Mouse (Mus musculus) gastrocnemius, adult 8-10 months (tissue): ENCODE data around the gene Slc9a1. TPM values are rescaled to one million over a fixed set of nuclear protein-coding genes. Genes with fewer than 3 reads are reported as not detected.

Experiments used
- DNase-seq, 2 experiments: peaks; one replicate each; pipeline ENCODE4 v3.0.0; 2022; ENCODE audit warnings: low spot score in 2 of 2
- total RNA-seq, 4 experiments: library from RNA; stranded (reverse); gene quantifications; 2 replicates each; pipeline ENCODE4 v1.2.4; 2022

Slc9a1 gene
- total RNA-seq, 4 experiments from 2014 or later = 6.9 to 9.8 (median 8.4) TPM

GRCm38 (mm10) chr4:133402011-133402410 is 32.5 kb downstream of the Slc9a1 start:
- DNase-seq = no peak

DNA sequence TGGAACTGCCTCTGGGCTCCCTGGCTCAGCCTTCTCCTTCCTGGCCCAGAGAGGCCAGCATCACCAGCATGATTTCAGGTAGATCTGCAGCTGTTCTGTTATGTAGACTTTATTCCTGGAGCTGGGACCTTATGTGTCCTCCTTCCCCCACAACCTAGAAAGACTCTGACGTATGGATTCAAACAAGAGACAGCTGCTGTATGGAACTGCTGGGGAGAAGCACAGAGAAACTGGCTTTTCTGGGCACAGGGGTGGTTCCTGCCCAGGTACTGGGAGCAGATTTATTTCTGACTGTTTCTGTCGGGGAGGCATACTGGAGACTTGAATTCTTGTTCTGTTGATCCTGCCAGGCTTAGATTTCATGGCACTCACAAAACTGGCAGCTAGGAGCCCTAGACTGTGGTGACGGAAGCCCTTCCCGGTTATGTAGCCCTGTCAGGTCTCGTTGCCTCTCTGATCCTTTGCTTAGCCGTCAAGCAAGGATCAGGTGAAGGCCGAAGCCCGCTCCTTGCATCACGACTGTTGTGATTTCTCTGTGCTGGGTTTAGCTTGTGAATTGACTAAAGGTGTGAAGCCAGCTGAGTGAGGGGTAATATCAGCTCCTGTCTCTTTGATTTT is 34.2 kb downstream of the Slc9a1 start:
- no peak for DNase-seq

- DNase-seq = no peak
Observed at GRCm38 (mm10) chr4:133404256-133404655, 34.8 kb downstream of the Slc9a1 start.

DNA sequence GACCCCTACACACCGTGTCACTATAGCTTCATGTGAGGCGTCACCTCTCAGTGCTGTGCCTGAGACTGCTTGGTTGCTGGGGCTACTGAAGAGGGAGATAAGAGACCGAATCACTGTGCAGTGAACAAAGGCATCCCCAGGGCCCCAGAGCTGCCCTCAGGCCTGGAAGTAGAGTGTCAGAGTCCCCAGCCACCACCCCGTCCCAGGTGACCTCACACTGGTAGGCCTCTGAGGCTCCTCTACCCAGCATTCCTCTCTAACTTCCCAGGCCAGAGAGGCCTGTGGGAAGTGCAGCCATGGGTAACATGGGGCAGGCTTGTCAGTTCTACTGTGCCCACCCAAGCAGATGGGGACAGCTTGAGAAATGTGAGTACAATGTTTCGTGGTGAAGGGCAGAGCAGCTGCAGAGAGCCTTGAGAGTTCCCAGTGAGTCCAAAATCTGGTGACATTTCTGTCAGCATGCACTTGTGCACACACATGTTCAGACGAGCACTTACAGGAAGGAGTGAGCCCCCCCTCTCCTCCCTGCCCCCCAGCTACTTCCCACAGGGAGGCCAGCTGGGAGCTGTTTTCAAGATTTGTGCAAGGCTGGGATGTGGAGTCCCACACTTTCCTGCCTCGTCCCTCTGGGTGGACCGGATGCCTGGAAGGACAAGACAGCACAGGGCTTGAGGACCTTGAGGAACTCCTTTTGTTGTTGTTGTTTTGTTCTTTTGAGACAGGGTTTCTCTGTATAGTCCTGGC is 37.0 kb downstream of the Slc9a1 start:
- DNase-seq = no peak

DNA sequence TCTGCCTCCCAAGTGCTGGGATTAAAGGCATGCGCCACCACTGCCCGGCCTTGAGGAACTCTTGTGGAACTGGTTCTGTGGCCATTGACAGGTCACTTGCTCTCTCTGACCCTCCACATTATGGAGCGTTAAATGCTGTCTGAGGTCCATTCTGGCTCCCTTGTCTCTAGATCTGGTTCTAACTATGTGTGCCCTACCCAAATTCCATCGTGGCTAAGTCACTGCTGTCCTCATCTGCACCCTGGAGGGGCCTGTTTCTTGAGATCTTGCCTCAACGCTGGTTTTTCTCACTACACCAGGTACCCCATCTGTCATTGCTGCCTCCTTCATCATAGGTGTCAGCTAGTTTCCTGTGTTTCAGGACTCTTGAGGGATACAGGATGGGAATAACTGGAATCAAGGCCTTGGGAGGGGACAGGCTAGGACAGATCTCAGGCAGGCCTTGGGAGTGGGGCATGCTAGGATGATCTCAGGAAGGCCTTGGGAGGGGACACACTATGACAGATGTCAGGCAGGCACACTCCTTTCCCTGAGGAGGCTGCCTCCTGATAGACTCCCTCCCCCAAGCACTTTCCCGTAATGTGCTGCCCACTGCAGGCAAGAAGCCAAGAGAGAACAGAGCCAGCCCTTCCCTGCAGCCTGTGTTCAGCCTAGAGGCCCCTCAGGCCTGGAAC is 37.7 kb downstream of the Slc9a1 start:
- DNase-seq = no peak

DNA sequence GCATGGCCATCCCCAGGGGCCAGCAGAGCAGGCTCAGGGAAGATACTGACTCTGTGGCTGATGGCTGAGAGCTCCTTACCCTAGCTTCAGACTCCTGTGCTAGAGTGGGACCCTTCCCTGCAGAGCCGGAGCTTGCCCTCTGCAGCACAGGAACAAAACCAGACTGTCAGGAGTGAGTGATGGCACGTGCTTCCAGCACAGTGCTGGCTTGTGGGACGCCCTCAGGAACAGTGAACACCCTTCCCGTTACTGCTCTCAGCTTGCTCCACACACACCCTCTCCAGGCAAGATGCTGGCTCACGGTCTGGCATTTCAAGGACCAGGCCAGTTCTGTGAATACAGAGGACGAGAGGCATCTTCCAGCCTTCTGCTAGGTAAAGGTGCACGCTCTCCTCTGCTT is 38.5 kb downstream of the Slc9a1 start:
- no peak for DNase-seq

- DNase-seq = no peak
Observed at GRCm38 (mm10) chr4:133410994-133411393, 41.5 kb downstream of the Slc9a1 start.

GRCm38 (mm10) chr4:133412096-133412495 is 42.6 kb downstream of the Slc9a1 start:
- no peak for DNase-seq

DNA sequence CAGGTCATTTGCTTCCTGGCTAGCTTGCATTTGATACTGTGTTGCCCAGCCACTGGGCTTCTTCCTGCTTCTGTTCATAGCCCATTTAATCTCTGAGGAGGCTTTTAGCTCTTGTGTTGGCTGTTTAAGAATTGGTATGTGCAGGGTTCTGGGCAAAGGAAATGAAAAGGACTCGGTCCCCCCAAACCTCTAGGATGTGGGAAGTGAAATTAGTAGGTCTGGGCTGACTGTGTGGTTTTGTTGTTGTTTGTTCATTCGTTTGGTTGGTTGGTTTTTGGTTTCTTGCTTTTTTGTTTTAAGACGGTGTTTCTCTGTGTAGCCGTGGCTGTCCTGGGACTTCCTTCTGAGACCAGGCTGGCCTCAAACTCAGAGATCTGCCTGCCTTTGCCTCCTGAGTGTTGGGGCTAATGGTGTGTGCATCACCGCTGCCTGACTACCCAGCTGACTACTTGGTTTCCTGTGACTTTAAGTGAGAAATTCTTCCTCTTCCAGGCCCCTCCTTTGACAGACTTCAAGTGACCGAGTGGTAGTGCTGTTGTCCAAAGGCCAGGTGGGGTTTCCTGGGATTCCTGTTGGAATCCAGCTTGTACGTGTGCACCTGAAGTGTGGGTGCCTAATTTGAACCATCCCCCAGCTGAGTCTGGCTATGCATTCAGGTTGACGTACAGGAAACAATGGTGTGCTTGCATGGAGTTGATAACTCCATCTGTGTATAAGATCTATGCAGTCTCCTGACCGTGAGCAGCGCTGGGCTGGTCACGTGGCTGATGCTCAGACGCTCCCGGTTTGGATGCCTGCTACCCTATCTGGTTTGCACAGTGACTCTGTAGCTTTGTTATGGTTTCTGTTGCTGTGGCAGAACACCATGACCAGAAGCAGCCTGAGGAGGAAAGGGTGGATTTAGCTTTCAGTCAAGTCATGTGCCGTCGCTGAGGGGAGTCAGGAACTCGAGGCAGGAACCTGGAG is 43.4 kb downstream of the Slc9a1 start:
- no peak for DNase-seq

GRCm38 (mm10) chr4:133413617-133414016 is 44.1 kb downstream of the Slc9a1 start:
- no peak for DNase-seq

DNA sequence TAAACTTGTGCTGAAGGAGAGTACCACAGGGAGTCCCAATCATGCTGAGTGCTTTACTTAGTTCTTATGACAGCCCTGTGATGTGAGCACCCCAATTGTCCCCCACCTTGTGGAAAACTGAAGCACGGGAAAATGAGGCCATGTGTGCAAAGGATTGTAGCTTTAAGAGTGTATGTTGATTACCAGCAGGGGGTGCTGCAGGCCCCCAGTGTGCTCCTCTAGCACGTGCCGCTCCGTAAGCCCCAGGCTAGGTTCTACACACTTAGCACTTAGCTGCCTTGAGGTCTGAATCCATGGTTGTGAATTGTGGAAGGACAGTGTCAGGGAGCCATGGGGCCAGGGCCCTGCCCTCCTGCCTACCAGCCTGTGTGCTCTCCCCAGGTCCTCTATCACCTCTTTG is 45.4 kb downstream of the Slc9a1 start:
- no peak for DNase-seq

GRCm38 (mm10) chr4:133419312-133420004 is 50.0 kb downstream of the Slc9a1 start:
- DNase-seq = peak; percentile 55 to 63

DNA sequence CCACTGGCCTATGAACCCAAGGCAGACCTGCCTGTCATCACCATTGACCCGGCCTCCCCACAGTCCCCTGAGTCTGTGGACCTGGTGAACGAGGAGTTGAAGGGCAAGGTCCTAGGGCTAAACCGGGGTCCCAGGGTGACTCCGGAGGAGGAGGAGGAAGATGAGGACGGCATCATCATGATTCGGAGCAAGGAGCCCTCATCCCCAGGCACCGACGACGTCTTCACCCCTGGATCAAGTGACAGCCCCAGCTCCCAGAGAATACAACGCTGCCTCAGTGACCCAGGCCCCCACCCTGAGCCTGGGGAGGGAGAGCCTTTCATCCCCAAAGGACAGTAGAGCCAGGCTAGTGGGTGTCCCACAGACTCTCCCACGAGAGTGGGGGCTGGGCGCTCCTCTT is 52.5 kb downstream of the Slc9a1 start:
- no peak for DNase-seq

GRCm38 (mm10) chr4:133422601-133423000 is 53.1 kb downstream of the Slc9a1 start:
- DNase-seq = no peak

- no peak for DNase-seq
Observed at GRCm38 (mm10) chr4:133423108-133423507, 53.6 kb downstream of the Slc9a1 start.

- DNase-seq = no peak
Observed at GRCm38 (mm10) chr4:133423691-133424090, 54.2 kb downstream of the Slc9a1 start.

DNA sequence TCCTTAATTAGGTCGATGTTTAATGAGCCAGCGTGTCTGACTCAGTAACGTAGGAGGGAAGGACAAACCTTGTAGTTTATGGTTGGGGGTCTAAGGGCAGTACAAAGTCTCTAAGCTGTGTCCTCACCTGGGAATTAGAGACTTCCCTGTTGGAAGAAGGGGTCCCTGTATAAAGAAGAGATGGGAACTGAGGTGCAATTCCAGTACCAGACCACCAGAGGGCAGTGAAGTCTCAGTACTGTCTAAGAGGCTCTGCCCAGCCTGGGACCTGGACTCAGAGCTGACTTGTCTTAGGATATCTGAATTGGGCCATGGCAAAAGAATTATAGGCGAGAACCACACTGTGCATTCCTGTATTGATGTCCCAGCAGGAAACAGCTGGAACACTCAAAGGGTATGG is 54.6 kb downstream of the Slc9a1 start:
- DNase-seq = peak; percentile 49 to 56

GRCm38 (mm10) chr4:133426141-133426540 is 56.6 kb downstream of the Slc9a1 start:
- no peak for DNase-seq

- DNase-seq = no peak
Observed at GRCm38 (mm10) chr4:133431508-133431907, 62.0 kb downstream of the Slc9a1 start.

- no peak for DNase-seq
Observed at GRCm38 (mm10) chr4:133432560-133433171, 63.2 kb downstream of the Slc9a1 start.
